Mouse (Mus musculus) retina, adult 2 months (tissue): ENCODE measurements around the gene Zfp992.
"Not testable (repeated sequence)": the region's sequence is repeated elsewhere in the genome, so short reads cannot be mapped to it uniquely, and the experiment has no call there.

Source experiments
- DNase-seq: peaks from one replicate; pipeline ENCODE4 v3.0.0-alpha.2; 2012; ENCODE audit warnings: low read depth, low spot score

Gene Zfp992

DNA sequence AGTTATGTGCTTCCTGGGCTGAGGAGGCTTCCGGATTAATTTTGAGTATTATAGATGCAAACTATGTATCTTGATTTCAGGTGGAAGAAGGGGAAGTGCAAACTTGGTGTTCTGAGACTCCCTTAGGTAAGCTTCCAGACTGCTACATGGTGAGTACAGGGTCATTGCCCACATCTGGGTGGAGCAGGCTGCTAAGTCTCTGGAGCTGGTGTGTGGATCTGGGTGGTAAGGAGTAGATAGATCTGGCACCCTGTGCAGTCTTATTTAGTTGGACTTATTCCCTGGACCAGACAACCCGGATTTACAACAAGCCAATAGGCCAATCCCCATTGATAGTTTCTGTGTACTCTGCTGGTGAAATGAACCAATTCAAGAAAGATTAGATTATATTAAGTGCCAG, at the start of gene Zfp992:
Zfp992 (plus strand) TSS at position 74 of the 400 bp plus-strand sequence.
- DNase-seq: not testable (repeated sequence)

DNA sequence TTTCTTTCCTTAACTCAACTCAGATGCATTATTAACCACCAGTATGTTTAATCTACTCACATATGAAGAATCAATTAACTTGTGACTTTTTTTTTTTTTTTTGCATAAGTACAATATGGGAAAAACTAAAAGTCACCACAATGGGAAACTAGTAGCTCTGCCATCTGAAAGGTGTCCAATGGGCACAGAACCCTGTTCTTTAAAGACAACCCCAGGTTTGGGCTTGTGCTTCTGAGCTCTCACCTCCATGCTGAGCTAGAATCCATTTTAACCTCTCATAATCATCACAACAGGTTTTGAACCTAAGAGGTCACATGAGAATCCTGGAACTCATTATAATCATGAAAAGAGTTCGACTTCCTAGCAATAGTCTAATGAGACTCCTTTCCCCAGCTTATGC, 19.4 kb upstream of the Zfp992 start:
- DNase-seq: not testable (repeated sequence)

DNA sequence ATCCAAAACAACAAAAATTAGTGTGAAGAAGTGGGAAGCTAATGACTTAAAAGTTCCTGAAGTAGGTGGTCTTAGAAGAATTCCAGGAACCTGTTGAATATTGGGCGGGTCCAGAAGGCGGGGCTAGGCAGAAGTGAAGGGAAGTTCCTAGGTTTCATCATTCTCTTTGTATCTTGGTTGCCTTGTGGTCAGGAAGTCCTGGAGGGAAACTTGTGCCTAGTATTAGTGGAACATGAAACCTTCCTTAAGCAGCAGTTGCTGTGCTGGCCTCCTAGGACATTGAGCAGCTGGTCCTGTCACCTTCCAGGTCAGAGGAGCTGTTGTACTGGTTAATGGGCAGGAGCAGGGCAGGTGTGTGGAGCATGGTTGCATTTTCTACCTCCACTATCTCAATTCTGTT, 17.9 kb upstream of the Zfp992 start:
- DNase-seq: not testable (repeated sequence)

DNA sequence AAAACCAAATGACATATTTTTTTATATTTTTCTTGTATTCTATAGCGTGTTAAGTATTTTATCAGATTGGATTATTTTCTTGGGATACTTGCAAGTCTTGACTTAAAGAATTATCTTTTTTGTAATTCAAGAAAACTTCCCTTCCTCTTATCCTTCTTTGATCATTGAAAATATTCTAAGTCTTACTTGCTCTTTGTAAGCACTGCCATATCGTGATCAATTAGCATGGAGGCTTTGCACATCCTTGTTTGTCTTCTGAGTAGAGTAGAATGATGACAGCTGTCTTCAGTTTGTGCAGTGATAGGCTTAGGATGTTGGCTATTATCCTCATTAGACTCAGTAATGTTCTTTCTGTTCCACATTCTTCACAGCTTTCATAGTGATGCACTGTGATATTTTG, 13.3 kb upstream of the Zfp992 start:
- DNase-seq: not testable (repeated sequence)

DNA sequence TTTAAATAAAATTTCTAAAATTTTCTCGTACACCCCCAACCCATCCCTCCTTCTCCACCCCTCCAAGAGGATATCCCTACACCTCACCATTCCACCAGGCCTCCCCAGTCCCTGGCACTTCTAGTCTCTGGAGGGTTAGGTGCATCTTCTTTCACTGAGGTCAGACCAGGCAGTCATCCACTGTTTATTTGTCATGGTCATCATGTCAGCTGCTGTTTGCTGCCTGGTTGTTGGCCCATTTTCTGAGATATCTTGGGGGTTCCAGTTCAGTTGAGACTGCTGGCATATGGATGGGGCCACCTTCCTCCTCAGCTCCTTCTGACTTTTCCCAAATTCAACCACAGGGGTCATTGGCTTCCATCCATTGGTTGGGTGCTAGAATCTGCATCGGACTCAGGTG, 11.6 kb upstream of the Zfp992 start:
- not testable (repeated sequence) for DNase-seq

DNA sequence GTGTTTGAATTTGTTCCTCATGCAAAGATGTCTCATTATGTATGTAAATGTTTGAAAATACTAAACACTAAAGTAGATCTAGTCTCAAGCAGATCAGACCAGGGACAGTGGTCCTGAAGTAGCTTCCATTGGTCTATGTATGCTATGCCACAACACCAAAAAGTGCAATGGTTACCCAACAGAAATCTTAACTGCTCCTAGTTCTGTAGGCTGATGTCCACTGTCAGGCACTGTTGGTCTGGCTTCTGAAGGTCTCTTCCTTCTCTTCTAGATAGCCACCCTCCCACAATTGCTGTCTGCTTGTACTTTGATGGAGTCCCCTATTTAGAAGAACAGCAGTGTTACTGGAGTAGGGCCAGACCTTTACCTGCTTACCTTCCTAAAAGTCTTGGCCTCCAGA, 4.5 kb upstream of the Zfp992 start:
- DNase-seq: not testable (repeated sequence)

DNA sequence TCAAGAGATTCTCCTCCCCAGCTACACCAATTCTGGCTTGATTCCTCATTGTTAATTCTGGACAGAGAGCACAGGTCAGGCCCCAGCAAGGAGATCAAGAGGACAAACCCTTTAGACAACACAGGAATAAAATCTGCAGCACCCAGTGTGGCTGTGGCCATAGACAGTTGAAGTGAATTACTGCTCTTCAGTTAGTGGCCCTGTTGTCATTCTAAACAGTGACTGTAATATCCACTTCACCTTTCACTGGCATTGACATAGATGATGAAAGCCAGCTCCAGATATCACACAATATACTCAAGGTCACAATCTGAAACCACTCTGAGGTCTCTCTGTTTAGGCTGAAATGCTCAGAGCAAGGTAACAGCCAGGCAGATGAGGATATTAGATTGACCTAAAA, 3.7 kb upstream of the Zfp992 start:
- DNase-seq: not testable (repeated sequence)

DNA sequence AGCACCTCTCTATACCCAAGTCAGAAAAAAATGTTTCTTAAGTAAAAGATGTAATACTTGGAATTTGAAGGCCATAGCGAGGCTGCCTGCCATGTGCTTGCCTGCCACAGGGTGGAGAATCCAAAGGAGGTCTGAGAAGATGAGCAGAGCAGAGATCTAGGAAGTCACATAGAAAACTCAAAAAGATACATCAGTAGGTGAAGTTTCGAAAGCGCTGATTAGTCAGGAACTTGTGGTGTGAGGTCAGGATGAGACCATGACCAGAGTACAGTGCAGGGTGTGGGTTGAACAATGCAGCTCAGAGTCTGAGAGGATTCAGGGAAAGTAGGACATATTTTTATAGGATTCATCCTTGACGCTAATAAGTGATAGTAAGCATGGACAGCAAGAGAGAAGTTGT, 2.7 kb upstream of the Zfp992 start:
- not testable (repeated sequence) for DNase-seq

DNA sequence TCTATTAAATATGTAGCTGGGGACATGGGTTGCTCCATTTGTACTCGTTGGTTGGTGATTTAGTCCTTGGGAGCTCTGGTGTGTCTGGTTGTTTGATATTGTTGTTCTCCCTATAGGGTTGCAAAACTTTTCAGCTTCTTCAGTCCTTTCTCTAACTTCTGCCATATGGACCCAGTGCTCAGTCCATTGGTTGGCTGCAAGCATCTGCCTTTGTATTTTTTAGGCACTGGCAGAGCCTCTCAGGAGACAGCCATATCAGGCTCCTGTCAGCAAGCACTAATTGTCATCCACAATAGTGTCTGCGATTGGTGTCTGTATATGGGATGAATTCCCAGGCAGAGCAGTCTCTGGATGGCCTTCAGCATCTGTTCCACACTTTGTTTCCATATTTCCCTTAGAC, 1.8 kb upstream of the Zfp992 start:
- DNase-seq: not testable (repeated sequence)

DNA sequence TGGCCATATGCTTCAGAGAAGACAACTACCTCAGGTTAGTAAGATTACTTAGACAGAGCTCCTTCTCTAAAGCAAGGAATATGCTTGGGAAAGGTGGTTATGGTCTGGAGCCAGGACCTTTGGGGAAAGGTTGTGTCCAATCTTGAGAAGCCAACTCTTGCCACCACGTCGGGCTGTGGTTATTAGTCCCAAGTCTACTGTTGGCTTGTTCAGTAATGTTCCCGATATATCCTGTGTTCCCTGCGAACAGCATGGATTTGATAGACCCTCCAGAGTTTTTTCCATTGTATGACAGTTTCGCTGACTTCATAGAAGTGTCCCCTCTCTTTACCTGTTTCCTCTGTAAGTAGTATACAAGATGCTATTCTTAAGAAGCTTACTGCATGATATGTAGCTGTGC, 888 bp downstream of the Zfp992 start:
- DNase-seq: not testable (repeated sequence)

DNA sequence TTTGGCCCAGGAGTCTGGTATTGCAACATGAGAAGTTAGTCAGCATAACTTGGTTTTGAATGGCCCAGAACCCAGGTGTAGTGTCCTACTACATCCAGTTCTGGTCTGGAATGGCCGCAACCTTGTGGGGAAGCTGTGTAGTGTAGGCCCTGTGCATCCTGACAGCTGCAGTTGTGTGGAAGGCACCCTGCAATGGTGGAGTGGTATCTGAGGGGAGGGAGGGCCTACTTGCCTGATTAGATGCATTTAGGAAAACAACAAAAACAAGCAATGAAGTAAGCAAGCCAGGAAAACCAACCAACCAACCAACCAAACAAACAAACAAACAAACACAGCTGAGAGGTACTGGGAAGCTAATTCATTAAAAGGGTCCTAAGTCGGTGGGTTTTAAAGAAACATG, 3.8 kb downstream of the Zfp992 start:
- not testable (repeated sequence) for DNase-seq

DNA sequence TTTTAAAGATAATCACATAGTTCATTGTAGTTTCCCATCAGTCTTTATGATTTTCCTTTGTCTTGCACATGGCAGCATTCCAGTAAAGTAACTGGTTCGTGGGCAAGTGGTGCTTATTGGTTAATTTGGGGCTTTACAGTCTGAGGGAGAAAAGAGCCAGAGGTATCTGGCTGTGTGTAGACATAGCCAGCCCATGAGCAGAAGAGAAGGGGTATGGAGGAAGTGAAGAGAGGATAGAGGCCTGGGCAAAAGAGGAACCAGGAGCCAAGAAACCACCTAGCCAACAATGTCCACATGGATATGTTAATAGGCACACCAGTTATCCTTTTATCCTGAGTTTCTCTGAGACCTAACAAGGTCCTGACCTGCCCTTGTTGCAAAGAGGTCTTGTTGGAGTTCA, 5.3 kb downstream of the Zfp992 start:
- not testable (repeated sequence) for DNase-seq

DNA sequence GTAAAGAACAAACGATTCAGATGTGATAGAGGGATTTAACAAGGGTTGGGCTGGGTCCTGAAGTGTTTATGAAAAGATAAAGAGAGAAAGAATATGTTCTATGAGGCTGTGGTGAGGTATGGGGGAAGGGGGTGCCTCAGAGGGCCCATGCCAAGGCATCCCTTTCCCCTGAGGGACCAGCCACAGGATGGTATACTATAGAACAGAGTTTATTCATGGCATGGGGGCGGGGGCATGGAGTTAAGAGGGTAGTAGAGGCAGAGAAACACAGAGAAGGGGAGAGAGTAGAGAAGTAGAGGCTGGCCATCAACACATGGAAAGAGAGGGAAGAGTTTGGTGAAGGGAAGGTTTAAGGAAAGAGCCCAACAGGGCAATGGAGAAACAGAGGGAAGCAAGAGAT, 6.1 kb downstream of the Zfp992 start:
- no peak for DNase-seq

DNA sequence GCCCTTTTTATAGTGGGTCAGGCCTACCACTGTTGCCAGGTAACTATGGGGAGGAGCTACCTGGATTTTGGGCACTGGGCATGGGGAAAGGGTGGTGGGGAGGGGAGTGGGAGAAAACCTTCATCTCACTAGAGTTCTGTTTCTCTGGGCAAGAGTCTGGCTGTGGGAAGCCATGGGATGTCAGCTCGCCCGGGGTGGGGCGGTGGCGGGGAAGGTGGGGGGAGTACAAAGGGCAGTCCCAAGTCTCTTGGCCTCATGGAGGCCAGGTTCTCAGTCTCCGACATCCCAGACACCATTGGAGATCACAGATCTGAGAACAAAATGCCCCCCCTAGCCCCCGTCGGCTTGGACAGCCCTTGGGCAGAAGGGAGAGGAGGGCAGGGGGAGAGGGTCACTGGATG, 6.5 kb downstream of the Zfp992 start:
- DNase-seq: no peak

DNA sequence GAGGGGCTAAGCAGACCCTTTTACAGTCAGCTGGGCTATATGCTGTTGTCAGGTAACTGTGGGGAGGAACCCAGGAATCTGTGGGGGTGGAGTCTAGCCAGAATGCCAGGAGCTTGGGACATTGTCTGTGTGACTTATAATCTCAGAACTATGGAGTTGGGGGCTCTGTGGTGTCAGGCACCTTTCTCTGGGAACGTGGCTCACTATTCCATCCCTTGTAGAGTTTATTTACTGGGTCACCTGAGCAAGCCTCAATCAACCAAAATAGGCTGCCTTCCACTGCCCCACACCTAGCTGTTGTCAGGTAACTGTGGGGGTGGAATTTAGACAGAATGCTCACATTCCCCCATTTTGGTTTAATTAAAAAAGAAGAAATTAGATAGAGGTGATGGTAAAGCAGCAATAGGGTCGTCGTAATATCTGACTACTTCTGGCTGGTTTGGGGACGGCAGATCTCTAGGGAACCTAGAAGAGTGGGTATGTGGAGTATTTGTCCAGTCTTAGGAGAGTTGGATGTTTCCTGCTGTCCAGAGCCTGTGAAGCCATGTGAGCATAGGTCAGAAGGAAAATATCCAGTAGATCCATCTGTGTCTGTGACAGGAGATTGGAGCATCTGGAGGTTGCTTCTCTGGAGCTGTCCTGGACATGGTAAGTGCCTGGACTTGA, 7.4 kb downstream of the Zfp992 start:
- no peak for DNase-seq

DNA sequence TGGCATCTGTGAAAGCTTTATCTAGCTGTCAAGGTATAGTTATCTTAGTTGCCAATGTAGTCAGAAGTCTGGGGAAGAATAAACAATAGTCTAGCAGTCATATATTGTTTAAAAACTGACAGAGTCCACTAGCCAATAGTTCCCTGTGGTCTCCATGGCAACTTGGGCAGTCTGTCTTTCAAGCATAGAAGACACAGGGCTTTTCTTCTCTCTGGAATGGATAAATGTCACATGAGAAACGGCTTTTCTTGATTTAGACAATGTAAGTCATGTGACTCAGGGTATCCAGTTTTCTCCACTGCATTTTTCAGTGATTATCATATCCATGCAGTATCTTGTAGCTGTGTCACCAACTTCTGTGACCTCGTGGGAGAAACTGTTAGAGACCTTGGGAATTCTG, 8.3 kb downstream of the Zfp992 start:
- DNase-seq: no peak

DNA sequence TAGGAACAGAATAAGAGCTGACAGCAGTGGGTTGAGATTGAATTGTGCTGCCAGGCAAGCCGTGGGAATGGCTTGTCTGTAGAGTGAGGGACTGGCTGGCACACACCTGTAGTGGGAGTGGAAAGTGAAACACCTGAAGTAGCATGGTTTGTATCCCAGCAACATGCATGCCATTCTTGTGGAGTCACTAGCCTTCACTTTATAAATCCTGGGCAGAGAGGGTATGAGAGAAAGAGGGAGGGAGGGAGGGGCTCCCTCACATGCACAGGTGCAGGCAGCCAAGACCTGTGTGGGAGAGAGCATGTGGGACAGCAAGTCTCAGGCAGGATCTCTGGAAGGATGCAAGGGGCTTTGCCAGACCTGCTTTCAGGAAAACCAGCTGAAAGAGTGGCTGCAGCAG, 8.9 kb downstream of the Zfp992 start:
- DNase-seq: no peak

DNA sequence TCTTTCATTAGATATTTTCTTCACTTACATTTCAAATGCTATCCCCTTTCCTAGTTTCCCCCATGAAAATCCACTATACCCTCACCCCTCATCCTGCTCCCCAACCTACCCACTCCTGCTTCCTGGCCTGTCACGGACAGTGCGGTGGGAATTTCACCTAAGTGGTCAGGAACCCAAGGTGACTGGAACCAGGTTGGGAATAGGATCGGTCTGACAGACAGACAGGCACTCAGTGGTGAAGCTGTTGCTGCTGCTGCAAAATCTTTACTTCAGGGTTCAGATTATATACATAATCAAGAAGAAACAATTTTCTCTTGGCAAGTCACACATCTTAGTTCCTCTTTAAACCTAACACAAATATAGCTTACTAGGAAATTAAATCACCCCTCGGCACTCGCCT, 11.0 kb downstream of the Zfp992 start:
- DNase-seq: not testable (repeated sequence)

DNA sequence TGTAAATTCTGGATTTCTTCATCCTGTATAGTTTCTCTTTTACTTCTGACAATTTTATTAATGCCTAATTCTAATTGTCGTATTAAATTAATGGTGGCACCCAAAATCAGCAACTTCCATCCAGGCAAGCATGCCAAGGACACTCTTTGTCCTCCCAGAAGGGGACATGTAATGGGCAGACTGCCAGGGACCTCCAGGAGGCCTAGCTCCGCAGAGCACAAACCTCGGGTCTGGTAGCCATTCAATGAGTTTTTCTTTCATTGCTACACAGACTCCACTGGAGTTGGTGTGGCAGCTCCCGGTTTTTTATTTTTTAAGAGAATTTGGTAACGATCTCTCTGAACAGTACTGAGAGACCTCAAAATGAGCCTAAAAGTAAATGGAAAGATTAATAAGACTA, 11.9 kb downstream of the Zfp992 start:
- not testable (repeated sequence) for DNase-seq

DNA sequence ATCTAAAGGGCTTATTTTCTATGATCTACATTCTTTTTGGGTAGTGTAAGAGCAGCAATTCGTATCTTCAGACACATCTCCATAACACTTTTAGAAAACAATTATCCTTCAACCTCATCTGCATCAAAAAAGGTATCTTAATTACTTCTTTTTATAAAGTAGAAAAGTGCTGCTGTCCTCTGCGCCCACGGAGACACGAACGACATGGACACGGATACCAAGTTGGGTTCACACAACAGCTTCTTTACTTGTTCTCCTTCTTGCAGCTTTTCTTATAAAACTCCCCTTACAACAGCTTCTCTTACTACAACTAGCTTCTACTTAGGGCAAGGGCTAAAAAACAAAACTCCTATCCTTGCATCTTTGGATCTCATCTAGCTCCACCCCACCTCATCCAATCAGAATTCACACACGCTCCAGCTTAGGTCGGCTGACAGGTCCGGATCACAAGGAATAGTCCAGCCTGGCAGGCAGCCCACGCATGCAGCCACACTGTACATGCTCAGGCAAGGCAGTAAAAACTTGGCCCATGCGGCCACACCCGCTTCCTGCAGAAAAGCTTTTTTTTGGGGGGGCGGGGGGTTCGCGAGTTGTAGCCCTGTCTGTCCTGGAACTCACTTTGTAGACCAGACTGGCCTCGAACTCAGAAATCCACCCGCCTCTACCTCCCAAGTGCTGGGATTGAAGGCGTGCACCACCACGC, 15.0 kb downstream of the Zfp992 start:
- not testable (repeated sequence) for DNase-seq

DNA sequence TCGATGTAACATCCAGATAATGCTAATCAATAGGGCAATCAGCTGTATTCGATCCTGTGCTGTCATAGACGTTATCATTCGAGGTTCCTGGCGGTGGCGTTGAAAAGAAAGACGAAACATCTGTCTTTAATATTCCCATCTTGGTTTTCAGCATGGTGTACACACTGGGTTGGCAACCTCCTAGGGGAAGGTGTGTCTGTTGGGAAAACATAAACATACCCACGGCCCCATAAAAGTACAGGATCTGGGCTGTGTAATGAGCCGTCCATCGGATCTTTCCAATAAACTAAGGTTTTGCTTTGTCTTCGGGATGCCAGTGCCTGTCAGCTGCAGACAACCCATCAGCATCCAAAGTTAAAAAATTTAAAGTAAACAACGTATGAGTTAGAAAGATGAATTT, 21.2 kb downstream of the Zfp992 start:
- DNase-seq: not testable (repeated sequence)

DNA sequence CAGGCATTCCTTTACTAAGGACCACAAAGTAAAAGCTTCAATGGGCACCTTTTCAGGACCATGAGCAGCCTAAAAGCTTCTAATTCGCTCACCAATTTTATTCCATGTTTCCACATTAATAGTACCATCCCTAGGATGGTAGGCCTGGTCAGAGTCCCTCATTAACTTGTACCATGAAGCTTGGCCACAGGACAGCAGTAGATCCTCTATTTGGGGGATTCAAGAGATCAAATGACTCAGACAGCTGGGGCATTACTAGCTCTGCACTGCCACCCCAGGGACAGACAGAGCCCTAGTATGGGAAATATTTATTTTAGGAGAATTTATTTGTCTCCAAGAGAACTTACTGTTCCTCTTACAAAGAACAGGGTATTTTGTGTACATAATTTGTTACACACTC, 25.4 kb downstream of the Zfp992 start:
- not testable (repeated sequence) for DNase-seq
